Mouse (Mus musculus): ENCODE measurements around the gene Arfgap1.

The Arfgap1 gene

DNA sequence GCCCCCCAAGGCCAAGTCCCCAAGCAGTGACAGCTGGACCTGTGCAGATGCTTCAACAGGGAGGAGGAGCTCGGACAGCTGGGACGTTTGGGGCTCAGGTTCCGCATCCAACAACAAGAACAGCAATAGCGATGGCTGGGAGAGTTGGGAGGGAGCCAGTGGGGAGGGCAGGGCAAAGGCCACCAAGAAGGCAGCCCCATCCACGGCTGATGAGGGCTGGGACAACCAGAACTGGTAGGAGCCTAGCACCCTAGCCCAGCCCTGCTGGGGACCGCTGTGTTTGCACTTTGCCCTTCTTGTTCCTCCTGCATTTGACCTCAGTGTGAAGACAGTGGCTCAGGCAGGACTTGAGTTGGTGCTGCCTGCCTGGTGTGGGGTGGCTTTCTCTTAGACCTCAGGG, 14.1 kb downstream of the Arfgap1 start:
- no peak for ATAC-seq (ENCODE audit: insufficient number of reproducible peaks, low FRiP score, low TSS enrichment)

- ATAC-seq (ENCODE audit: insufficient number of reproducible peaks, low FRiP score, low TSS enrichment) = no peak
Observed at GRCm38 (mm10) chr2:180985635-180986034, 18.6 kb downstream of the Arfgap1 start.

- ATAC-seq (ENCODE audit: insufficient number of reproducible peaks, low FRiP score, low TSS enrichment) = no peak
Observed at GRCm38 (mm10) chr2:180986449-180986848, 19.4 kb downstream of the Arfgap1 start, which contains the start of gene Col20a1. TSS of gene Col20a1 (plus strand) at chr2:180986535.

DNA sequence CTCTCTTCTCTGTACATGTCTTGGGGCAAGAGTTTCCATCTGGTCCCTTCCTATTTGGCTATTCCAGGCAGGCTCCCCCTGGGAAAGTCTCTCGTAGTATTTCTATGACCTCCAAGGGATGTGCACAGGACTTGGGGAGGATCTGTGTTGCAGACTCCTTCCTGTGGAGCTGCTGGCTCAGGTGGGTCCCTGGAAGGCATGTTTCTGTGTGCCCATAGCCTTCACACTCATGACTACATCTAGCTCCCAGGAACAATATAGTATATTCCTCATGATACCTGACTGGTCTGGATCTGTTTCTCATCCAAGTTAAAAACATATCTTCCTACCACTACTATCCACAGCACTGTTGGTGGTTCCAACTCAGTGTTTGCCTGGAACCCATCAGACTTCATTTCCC, 20.0 kb downstream of the Arfgap1 start:
- ATAC-seq (ENCODE audit: insufficient number of reproducible peaks, low FRiP score, low TSS enrichment) = no peak

- no peak for ATAC-seq (ENCODE audit: insufficient number of reproducible peaks, low FRiP score, low TSS enrichment)
Observed at GRCm38 (mm10) chr2:180987432-180988030, 20.5 kb downstream of the Arfgap1 start.

- ATAC-seq (ENCODE audit: insufficient number of reproducible peaks, low FRiP score, low TSS enrichment) = no peak
Observed at GRCm38 (mm10) chr2:180988347-180988913, 21.4 kb downstream of the Arfgap1 start.

GRCm38 (mm10) chr2:180988948-180989347, 21.9 kb downstream of the Arfgap1 start:
- no peak for ATAC-seq (ENCODE audit: insufficient number of reproducible peaks, low FRiP score, low TSS enrichment)

GRCm38 (mm10) chr2:180990347-180990746, 23.3 kb downstream of the Arfgap1 start:
- ATAC-seq (ENCODE audit: insufficient number of reproducible peaks, low FRiP score, low TSS enrichment) = no peak

- no peak for ATAC-seq (ENCODE audit: insufficient number of reproducible peaks, low FRiP score, low TSS enrichment)
Observed at GRCm38 (mm10) chr2:180994360-180994759, 27.3 kb downstream of the Arfgap1 start.

- ATAC-seq (ENCODE audit: insufficient number of reproducible peaks, low FRiP score, low TSS enrichment) = no peak
Observed at GRCm38 (mm10) chr2:180995457-180995856, 28.4 kb downstream of the Arfgap1 start.

DNA sequence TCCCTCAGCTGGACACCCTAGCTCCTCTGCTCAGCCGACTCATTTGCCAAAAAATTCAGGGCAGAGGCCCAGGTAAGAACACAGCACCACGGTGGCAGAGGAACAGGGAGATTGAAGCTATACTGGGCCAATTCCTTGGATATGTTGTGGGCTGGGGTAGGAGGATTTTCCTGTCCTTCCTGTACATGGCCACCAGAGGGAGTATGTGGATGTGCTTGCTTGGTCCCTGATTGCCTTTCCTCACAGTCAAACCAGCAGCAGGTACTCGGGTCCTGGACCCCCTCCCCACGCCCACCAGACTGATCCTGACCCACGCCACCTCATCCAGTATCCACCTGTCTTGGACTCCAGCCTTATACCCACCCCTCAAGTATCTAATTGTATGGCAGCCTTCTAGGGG, 29.4 kb downstream of the Arfgap1 start:
- 0 out of 2 replicates have a peak, but pooled peaks have one; percentile 53 for ATAC-seq (ENCODE audit: insufficient number of reproducible peaks, low FRiP score, low TSS enrichment)

DNA sequence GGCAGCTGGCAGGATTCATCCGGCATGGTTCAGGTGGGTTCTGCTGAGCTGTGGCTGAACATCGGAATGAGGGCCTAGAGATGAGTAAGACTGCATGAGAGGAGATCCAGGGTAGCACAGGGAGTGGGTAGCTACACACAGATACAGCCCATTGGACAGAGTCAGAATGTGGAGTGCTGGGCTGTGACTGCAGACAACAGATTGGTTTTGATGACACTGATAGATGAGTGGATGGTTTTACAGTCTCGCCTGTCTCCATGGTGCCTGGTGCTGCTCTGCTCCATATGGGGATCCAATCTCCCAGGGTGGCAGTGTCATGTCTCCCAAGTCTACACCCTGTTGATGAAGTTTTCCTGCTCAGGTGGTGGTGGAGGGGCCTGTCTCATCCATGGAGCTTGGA, 29.9 kb downstream of the Arfgap1 start:
- ATAC-seq (ENCODE audit: insufficient number of reproducible peaks, low FRiP score, low TSS enrichment) = no peak

DNA sequence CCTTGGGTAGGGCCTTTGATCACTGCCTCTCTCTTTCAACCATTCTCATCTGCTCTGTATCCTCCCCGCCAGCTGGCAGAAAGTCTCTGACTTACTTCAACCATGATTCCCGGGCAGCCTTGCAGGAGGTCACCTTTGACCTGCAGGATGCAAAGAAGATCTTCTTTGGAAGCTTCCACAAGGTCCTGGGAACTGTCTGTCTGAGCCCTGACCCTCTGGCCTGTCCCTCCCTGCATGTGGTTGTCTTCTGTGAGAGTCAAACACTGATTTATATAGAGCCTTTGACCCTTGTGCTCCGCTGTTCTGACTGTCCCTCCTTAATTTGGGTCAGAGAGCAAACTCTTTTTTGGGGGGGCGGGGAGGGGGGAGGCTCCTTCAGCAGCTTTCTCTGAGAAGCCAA, 40.0 kb downstream of the Arfgap1 start:
- no peak for ATAC-seq (ENCODE audit: insufficient number of reproducible peaks, low FRiP score, low TSS enrichment)

- no peak for ATAC-seq (ENCODE audit: insufficient number of reproducible peaks, low FRiP score, low TSS enrichment)
Observed at GRCm38 (mm10) chr2:181008339-181008738, 41.3 kb downstream of the Arfgap1 start.

DNA sequence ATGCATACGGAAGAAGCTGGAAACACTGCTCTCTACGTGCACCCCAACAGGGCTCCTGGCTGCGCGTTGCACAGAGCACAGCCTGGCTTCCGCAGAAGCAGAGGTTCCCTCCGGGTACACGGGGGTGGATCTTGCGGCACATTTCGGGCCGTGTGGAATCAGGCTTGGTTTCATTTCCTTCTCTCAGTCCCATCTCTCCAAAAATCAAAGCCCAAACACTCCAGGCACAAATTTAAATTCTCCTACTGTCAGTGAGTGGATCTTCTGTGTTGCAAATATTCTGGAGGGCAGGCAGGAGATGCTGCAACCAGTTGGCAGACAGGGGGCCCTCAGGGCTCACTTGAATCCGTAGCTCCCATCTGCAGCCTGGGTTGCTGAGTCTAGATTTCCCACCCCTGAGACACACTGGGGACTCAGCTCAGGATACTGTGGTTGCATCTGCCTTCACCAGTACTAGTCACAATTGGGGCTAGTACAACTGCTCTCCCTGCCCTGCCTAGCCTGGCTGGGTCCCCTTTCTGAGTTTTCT, 64.4 kb downstream of the Arfgap1 start:
- ATAC-seq (ENCODE audit: insufficient number of reproducible peaks, low FRiP score, low TSS enrichment) = no peak

Measured in cerebellum, adult (tissue).